Mouse (Mus musculus) layer of hippocampus, adult 2 months (tissue): ENCODE measurements around the gene Cd151. TPM values are rescaled to one million over a fixed set of nuclear protein-coding genes. Genes with fewer than 3 reads are reported as not detected.

Experiments
- DNase-seq, 2 experiments: peaks; one replicate each; pipeline ENCODE4 v3.0.0; 2022; ENCODE audit warnings: low spot score in 2 of 2
- H3K27ac ChIP-seq: fragments of 200-600 bp; 2 replicates; pipeline ENCODE4 v1.8.1; 2022
- H3K4me3 ChIP-seq: fragments of 200-600 bp; 2 replicates; pipeline ENCODE4 v1.8.1; 2022; ENCODE audit warnings: mild to moderate bottlenecking
- CTCF ChIP-seq: fragments of 200-600 bp; conservative IDR thresholded peaks from 2 replicates; pipeline ENCODE4 v1.8.1; 2022; ENCODE audit warnings: antibody characterized with exemption, mild to moderate bottlenecking, moderate library complexity
- total RNA-seq, 2 experiments: library from RNA; stranded (reverse); gene quantifications; 2 replicates each; pipeline ENCODE4 v1.2.3; 2021

Gene Cd151
- total RNA-seq, 2 experiments from 2014 or later, result 23.4 to 25.1 TPM

DNA sequence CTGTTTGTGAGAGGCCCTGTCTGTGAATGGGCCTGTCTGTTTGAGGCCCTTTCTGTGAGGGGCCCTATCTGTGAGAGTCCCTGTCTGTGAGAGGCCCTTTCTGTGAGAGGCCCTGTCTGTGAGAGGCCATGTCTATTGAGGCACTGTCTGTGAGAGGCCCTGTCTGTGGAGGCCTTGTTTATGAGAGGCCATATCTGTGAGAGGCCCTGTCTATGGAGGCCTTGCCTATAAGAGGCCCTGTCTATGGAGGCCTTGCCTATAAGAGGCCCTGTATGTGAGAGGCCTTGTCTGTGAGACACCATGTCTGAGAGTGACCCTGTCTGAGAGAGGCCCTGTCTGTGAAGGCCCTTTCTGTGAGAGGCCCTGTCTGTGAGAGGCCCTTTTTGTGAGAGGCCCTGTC, 41.0 kb downstream of the Cd151 start:
- no peak overlapping the region for H3K4me3 ChIP-seq
- TF ChIP-seq CTCF, result no peak
- DNase-seq, result no peak
- H3K27ac ChIP-seq, result no peak overlapping the region

DNA sequence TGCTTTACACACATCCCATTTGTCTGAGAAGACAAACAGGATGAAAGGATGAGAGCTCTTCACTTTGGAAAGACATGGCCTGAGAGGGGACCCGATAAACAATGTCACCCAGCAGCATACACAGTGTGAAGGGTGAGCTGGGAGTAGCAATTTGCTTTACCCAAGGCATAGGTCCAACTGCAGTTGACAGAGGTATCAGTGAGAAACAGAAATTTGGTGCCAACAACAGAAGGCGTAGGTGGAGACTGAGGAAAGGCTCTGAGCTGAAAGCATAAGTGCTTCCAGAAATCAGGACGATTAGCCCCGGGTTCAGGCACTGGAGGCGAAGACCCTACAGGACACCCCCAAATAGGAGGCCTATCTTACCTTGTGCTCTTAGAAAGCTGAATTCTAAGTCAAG, 43.0 kb downstream of the Cd151 start:
- DNase-seq, result no peak
- H3K4me3 ChIP-seq, result no peak overlapping the region
- peak overlapping the region; percentile 74 for H3K27ac ChIP-seq
- TF ChIP-seq CTCF, result no peak

DNA sequence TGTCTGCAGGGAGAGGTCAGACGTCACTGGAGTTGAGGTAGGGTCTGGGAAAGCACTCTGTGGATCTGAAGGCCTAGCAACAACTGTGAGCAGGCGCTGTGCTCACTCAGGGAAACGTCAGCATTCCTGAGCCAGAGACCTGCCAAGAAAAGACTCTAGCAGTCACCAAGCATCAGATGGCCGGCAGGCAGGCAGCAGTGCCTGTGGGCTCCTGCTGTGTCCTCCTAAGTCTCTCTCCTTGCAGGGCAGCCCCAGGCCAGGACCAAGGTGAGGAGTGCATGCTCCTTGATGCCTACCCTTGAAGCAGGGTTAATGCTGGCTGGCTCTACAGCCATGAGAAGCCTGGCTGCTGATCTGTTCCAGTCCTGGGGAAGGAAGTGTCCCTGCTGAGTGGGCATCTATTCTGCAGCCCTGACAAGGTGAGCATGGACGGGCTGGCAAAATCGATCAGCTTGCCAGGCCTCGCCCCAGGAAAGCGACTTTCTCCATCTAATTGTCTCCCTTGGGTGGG, 43.5 kb downstream of the Cd151 start:
- DNase-seq, result no peak
- TF ChIP-seq CTCF, result no peak
- H3K27ac ChIP-seq, result peak overlapping the region; percentile 74
- no peak overlapping the region for H3K4me3 ChIP-seq

DNA sequence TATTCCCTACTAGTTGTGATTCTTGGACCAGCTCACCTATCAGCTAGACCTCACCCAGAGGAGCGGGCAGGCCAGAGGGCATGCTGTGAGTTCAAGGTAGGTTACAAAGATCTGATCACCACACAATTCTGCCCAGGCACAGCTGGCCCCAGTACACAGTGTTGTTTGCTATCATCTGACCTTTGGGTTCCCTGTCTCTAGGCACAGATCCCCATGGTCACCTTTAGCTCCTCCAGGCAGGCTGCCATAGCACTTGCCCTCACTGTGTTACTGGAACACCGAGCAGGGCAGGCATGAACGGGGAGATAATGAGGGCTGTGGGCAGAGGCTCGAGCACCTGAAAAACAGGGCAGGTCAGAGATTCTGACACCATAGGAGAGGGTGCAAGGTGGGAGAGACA, 50.4 kb downstream of the Cd151 start:
- H3K27ac ChIP-seq, result no peak overlapping the region
- H3K4me3 ChIP-seq, result no peak overlapping the region
- DNase-seq, result no peak
- TF ChIP-seq CTCF, result no peak

DNA sequence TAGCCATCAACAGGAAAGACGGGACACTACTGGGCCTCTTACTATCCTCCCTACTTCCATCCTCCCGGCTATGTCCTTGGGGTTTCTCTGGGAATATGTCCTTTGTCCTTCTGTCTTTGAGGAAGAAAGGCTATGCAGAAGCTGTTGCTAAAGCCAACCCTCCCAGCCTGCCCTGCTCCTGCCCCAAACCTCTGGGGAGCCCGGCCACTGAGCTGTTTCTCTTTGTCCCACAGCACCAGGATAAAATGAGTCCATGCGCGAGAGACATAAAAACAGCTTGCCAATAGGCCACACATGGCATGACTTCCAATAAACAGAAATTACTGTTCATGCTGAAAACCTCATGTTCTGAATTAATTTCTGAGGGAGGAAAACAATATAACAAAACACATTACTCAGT, 51.1 kb downstream of the Cd151 start:
- DNase-seq, result no peak
- Histone ChIP-seq H3K27ac (no peak overlapping the region; the same call in 1 of the 2 replicates), H3K4me3 (no peak overlapping the region)
- TF ChIP-seq CTCF, result no peak

DNA sequence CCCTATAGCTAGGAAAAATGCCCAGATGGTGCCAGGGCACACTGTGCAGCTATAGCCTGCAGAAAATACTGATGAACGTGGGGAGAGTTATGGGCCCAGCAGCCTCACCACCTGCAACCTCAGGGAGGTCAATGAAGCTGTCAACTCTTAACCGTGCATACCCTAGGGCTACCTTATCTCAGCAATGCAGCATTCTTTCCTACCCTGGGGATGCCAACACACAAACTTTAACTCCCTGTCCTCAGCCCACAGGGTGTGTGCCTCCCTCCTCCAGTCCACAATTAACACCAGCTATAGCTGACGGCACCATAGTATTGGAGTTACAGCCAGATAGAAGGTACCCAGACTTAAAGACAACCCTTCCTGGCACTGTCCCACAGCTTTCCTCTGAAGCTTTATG, 51.7 kb downstream of the Cd151 start:
- H3K4me3 ChIP-seq, result no peak overlapping the region

DNA sequence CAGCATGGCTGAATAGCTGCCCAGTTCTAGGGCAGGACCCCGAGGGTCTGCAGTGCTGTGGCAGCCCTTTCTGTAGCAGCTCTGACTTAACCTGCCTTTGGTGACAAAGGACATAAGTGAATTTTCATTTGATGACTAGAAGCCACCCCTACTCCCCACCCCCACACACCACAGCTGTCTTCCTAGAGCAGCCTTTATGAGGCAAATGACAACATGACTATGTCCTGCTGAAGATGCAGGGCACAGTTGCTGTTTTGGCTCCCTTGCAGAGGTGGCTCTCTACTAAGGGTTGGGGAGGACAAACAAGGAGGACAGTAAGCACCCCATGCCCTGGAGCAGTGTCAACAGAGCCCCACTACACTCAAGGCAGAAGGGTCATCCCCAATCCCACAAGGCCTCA, 52.6 kb downstream of the Cd151 start:
- Histone ChIP-seq H3K4me3 (no peak overlapping the region), H3K27ac (no peak overlapping the region; the same call in 1 of the 2 replicates)
- DNase-seq, result no peak
- TF ChIP-seq CTCF, result no peak

More for the DNA sequence above, 51.7 kb downstream of the Cd151 start:
- no peak for TF ChIP-seq CTCF
- DNase-seq, result no peak
- peak overlapping the region; percentile 23; the same call in 1 of the 2 replicates for H3K27ac ChIP-seq

Other genes starting within 250 kb of the Cd151 start
- 10 to 100 TPM; 72.8 to 76.1 TPM for gene Phrf1, start 238.6 kb upstream of the Cd151 start, total RNA-seq
- gene Irf7, start 200.9 kb upstream of the Cd151 start, total RNA-seq, result 1 to 10 TPM in 1 of 2 experiments, under 1 TPM in 1; 0.56 to 1.3 TPM
- gene Cdhr5, start 190.6 kb upstream of the Cd151 start, total RNA-seq, result not detected
- gene Sct, start 188.3 kb upstream of the Cd151 start, total RNA-seq, result not detected
- under 1 TPM; 0.20 to 0.23 TPM for gene Drd4, start 175.4 kb upstream of the Cd151 start, total RNA-seq
- 10 to 100 TPM; 74.1 to 77.0 TPM for gene Deaf1, start 139.7 kb upstream of the Cd151 start, total RNA-seq
- gene Tmem80, start 139.7 kb upstream of the Cd151 start, total RNA-seq, result 10 to 100 TPM; 32.9 to 33.7 TPM
- gene Eps8l2, start 128.5 kb upstream of the Cd151 start, total RNA-seq, result 1 to 10 TPM; 4.9 to 5.1 TPM
- gene Taldo1, start 75.2 kb upstream of the Cd151 start, total RNA-seq, result 100 to 1,000 TPM; 111 to 114 TPM
- gene Gatd1, start 53.3 kb upstream of the Cd151 start, total RNA-seq, result 10 to 100 TPM; 42.1 to 45.1 TPM
- gene Cend1, start 37.9 kb upstream of the Cd151 start, total RNA-seq, result 100 to 1,000 TPM; 251 to 263 TPM
- gene Slc25a22, start 29.5 kb upstream of the Cd151 start, total RNA-seq, result 100 to 1,000 TPM; 338 to 343 TPM
- gene Pidd1, start 23.4 kb upstream of the Cd151 start, total RNA-seq, result 1 to 10 TPM; 1.1 to 1.7 TPM
- 100 to 1,000 TPM; 548 to 575 TPM for gene Rplp2, start 20.0 kb upstream of the Cd151 start, total RNA-seq
- gene Pnpla2, start 12.2 kb upstream of the Cd151 start, total RNA-seq, result 10 to 100 TPM; 25.1 to 28.3 TPM
- gene Cracr2b, start 6.3 kb upstream of the Cd151 start, total RNA-seq, result 1 to 10 TPM; 4.1 to 6.7 TPM
- gene Polr2l, start 7.7 kb downstream of the Cd151 start, total RNA-seq, result 10 to 100 TPM; 38.7 TPM
- gene Tspan4, start 7.8 kb downstream of the Cd151 start, total RNA-seq, result 10 to 100 TPM; 13.6 to 13.7 TPM
- gene Chid1, start 72.5 kb downstream of the Cd151 start, total RNA-seq, result 10 to 100 TPM; 83.1 to 85.1 TPM
- 100 to 1,000 TPM; 226 to 243 TPM for gene Ap2a2, start 94.8 kb downstream of the Cd151 start, total RNA-seq
- not detected for gene Muc6, start 187.9 kb downstream of the Cd151 start, total RNA-seq
- gene Muc2, start 222.9 kb downstream of the Cd151 start, total RNA-seq, result under 1 TPM in 1 of 2 experiments, not detected in 1; 0.27 TPM